ENCODE assay signal across 26 mouse cellular contexts in the genomic region with DNA sequence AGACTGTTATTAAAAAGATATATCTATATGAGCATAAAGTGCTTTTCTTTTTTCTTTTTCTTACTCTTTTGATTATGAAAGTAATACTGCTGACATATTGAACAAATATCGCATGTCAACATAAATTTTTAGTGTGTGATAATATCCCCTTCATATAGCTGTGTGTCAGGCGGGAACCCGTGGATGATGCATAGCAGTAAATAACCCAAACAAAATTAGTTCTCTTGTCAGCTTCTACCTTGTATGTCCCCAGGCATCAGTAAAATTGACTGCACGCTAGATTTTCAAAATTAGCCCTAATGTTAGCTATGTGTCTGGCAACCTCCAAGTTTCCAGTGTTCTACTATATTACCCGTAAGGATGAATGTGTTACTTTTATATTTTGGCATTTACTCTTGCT.
DNase-seq lines count a peak whose midpoint lies in the region; ATAC-seq and TF ChIP-seq lines count a peak whose summit lies in the region.
"Had no signal": no experiment of that assay in that cellular context is flagged by ENCODE, and none has a peak within 500 bp of the region (broad histone marks: within the 10 kb centered on the region; RNA-seq: fewer than 3 reads in every experiment).

No protein-coding gene starts in this region.

- ATAC-seq in hindbrain, embryonic 13.5 days (ENCODE audit: low FRiP score), result peak; percentile 78
- peak; percentile 13; the same call in 1 of the 2 replicates for ATAC-seq in midbrain, embryonic 16.5 days
- ATAC-seq in liver, embryonic 11.5 days (replicated peaks; ENCODE audit: low FRiP score), result no peak
- ATAC-seq: forebrain, embryonic 16.5 days; intestine, embryonic 16.5 days; liver, embryonic 12.5 days; liver, postnatal 0 days had no signal

- no peak overlapping the region for H3K9ac ChIP-seq in hindbrain, embryonic 13.5 days
- no peak overlapping the region for H3K9ac ChIP-seq in midbrain, embryonic 16.5 days (ENCODE audit: low read depth, low read length)
- H3K9ac ChIP-seq in liver, embryonic 11.5 days (ENCODE audit: low read depth, low read length), result no peak overlapping the region
- H3K9ac ChIP-seq: heart, embryonic 13.5 days; limb, embryonic 13.5 days; liver, embryonic 12.5 days; liver, postnatal 0 days had no signal

- no peak for DNase-seq in left cerebral cortex, adult 2 months (ENCODE audit: extremely low spot score in 1 of 2, low spot score in 2 of 2)
- no peak for DNase-seq in left cerebral cortex, adult 9 months (ENCODE audit: low spot score in 2 of 2)
- peak; percentile 27 for DNase-seq in brain, embryonic 14.5 days (ENCODE audit: low read depth)
- no peak for DNase-seq in lung, postnatal 25 days (ENCODE audit: low spot score)
- DNase-seq in liver, embryonic 11.5 days (ENCODE audit: low spot score), result no peak
- DNase-seq in kidney, postnatal 10 days, result no peak
- DNase-seq: adrenal gland, adult 8-10 months; B cell, adult 2 months; cerebellum, adult 11 months; cerebellum, adult 9-10 months; heart, postnatal 10 days; kidney, adult 8-10 months; liver, postnatal 0 days; right cerebral cortex, adult 18-20 months; spleen, adult 18-20 months; thymus, postnatal 14 days had no signal

- intact Hi-C loops in left cerebral cortex, adult 2 months (cut with DNase I), result loop anchor here (5.0 to 10.0 kb wide), 2 partner anchors 392 to 474 kb away; no protein-coding TSS in a partner anchor

- TF ChIP-seq POLR2A in brain, embryonic 14.5 days (IDR thresholded peaks at IDR 0.05; ENCODE audit: borderline replicate concordance, extremely low read depth, insufficient read depth, insufficient read length, poor library complexity, severe bottlenecking), result no peak

- WGBS in hindbrain, embryonic 13.5 days, result 63% methylated on average over 5 of the region's 5 CpGs
- 59% methylated on average over 5 of the region's 5 CpGs for WGBS in midbrain, embryonic 16.5 days
- WGBS in liver, embryonic 11.5 days, result 90% methylated on average over 5 of the region's 5 CpGs

- no peaks in the 10 kb centered on the region for H3K36me3 ChIP-seq in hindbrain, embryonic 13.5 days
- H3K36me3 ChIP-seq in midbrain, embryonic 16.5 days (ENCODE audit: control insufficient read depth, insufficient read depth, low read length), result no peaks in the 10 kb centered on the region
- H3K36me3 ChIP-seq in liver, embryonic 11.5 days (ENCODE audit: control insufficient read depth, insufficient read depth, low read length), result no peaks in the 10 kb centered on the region
- H3K36me3 ChIP-seq: heart, embryonic 13.5 days; limb, embryonic 13.5 days; liver, embryonic 12.5 days had no signal

- peak overlapping the region; percentile 70 for H3K27ac ChIP-seq in left cerebral cortex, adult 2 months
- H3K27ac ChIP-seq in hindbrain, embryonic 13.5 days, result peak overlapping the region; percentile 67; the same call in 1 of the 2 replicates
- no peak overlapping the region for H3K27ac ChIP-seq in midbrain, embryonic 16.5 days (ENCODE audit: low read length)
- H3K27ac ChIP-seq in liver, embryonic 11.5 days (ENCODE audit: low read depth, low read length), result no peak overlapping the region
- H3K27ac ChIP-seq: heart, embryonic 13.5 days; kidney, postnatal 0 days; limb, embryonic 13.5 days; liver, embryonic 12.5 days; macrophage had no signal

- no peak for TF ChIP-seq CTCF in left cerebral cortex, adult 2 months (IDR thresholded peaks at IDR 0.05)
- TF ChIP-seq CTCF in brain, embryonic 14.5 days (IDR thresholded peaks at IDR 0.05; ENCODE audit: borderline replicate concordance, extremely low read depth, insufficient read depth, insufficient read length), result no peak

- H3K4me2 ChIP-seq in hindbrain, embryonic 13.5 days, result peak overlapping the region; percentile 29; the same call in 1 of the 2 replicates
- H3K4me2 ChIP-seq in midbrain, embryonic 16.5 days (ENCODE audit: low read length), result peak overlapping the region; percentile 35
- H3K4me2 ChIP-seq in liver, embryonic 11.5 days, result no peak overlapping the region
- H3K4me2 ChIP-seq: heart, embryonic 13.5 days; limb, embryonic 13.5 days; liver, embryonic 12.5 days had no signal

- H3K4me3 ChIP-seq in left cerebral cortex, adult 2 months, result peak overlapping the region; percentile 29
- H3K4me3 ChIP-seq in hindbrain, embryonic 13.5 days, result no peak overlapping the region
- no peak overlapping the region for H3K4me3 ChIP-seq in midbrain, embryonic 16.5 days (ENCODE audit: low read depth, low read length)
- H3K4me3 ChIP-seq in liver, embryonic 11.5 days (ENCODE audit: low read depth, low read length), result no peak overlapping the region
- H3K4me3 ChIP-seq: erythroblast, embryonic 14.5 days; heart, embryonic 13.5 days; limb, embryonic 13.5 days; liver, embryonic 12.5 days had no signal

- H3K4me1 ChIP-seq in hindbrain, embryonic 13.5 days (replicated peaks), result peaks cover 21% of the 10 kb centered on the region
- peaks cover 9% of the 10 kb centered on the region for H3K4me1 ChIP-seq in midbrain, embryonic 16.5 days (ENCODE audit: control insufficient read depth, insufficient read depth, low read length)
- no peaks in the 10 kb centered on the region for H3K4me1 ChIP-seq in liver, embryonic 11.5 days (replicated peaks; ENCODE audit: control insufficient read depth, insufficient read depth, low read length)
- H3K4me1 ChIP-seq: limb, embryonic 13.5 days; liver, embryonic 12.5 days had no signal

- H3K27me3 ChIP-seq in hindbrain, embryonic 13.5 days, result no peaks in the 10 kb centered on the region
- no peaks in the 10 kb centered on the region for H3K27me3 ChIP-seq in midbrain, embryonic 16.5 days (ENCODE audit: control insufficient read depth, insufficient read depth, low read depth, low read length)
- H3K27me3 ChIP-seq in liver, embryonic 11.5 days (replicated peaks; ENCODE audit: control insufficient read depth, insufficient read depth, low read length), result no peaks in the 10 kb centered on the region
- H3K27me3 ChIP-seq: heart, embryonic 13.5 days; limb, embryonic 13.5 days; liver, embryonic 12.5 days had no signal

- no peaks in the 10 kb centered on the region for H3K9me3 ChIP-seq in hindbrain, embryonic 13.5 days
- H3K9me3 ChIP-seq in midbrain, embryonic 16.5 days (replicated peaks; ENCODE audit: control insufficient read depth, low read length, poor library complexity, severe bottlenecking), result no peaks in the 10 kb centered on the region
- H3K9me3 ChIP-seq in liver, embryonic 11.5 days (ENCODE audit: control insufficient read depth, low read length), result no peaks in the 10 kb centered on the region
- H3K9me3 ChIP-seq: heart, embryonic 13.5 days; limb, embryonic 13.5 days; liver, embryonic 12.5 days had no signal

Comparison
In these comparisons a context has a peak if more than half of its experiments do, and no peak if none do; other contexts are left out.
1. H3K27ac ChIP-seq: peak in left cerebral cortex, adult 2 months (single experiment) and hindbrain, embryonic 13.5 days (single experiment); none in midbrain, embryonic 16.5 days (single experiment) and liver, embryonic 11.5 days (single experiment).